17 mouse cellular contexts compared by ENCODE assay signal in genomic region chr3:68352961-68353360, GRCm38 (mm10).
A peak's percentile ranks its signal among the peaks of the same experiment; 100 is the strongest.
DNase-seq lines count a peak whose midpoint lies in the region; ATAC-seq lines count a peak whose summit lies in the region.
"Had no signal": no experiment of that assay in that cellular context is flagged by ENCODE, and none has a peak within 500 bp of the region (broad histone marks: within the 10 kb centered on the region; RNA-seq: fewer than 3 reads in every experiment).

No protein-coding gene starts in this region.

- H3K4me1 ChIP-seq in forebrain, embryonic 14.5 days (ENCODE audit: control insufficient read depth, insufficient read depth, low read length), result no peaks in the 10 kb centered on the region
- H3K4me1 ChIP-seq in forebrain, embryonic 10.5 days, result no peaks in the 10 kb centered on the region
- H3K4me1 ChIP-seq in forebrain, embryonic 16.5 days (replicated peaks; ENCODE audit: control insufficient read depth, insufficient read depth, low read length), result peaks cover 3% of the 10 kb centered on the region
- H3K4me1 ChIP-seq: heart, embryonic 10.5 days had no signal

- ATAC-seq in forebrain, embryonic 14.5 days, result peak; percentile 70; the same call in 1 of the 2 replicates
- peak; percentile 79 for ATAC-seq in forebrain, embryonic 16.5 days
- ATAC-seq: hindbrain, postnatal 0 days had no signal

- no peaks in the 10 kb centered on the region for H3K36me3 ChIP-seq in forebrain, embryonic 14.5 days (ENCODE audit: control insufficient read depth, insufficient read depth, low read length)
- no peaks in the 10 kb centered on the region for H3K36me3 ChIP-seq in forebrain, embryonic 10.5 days (replicated peaks)
- H3K36me3 ChIP-seq in forebrain, embryonic 16.5 days (ENCODE audit: control insufficient read depth, insufficient read depth), result no peaks in the 10 kb centered on the region
- H3K36me3 ChIP-seq: heart, embryonic 10.5 days; hindbrain, embryonic 13.5 days had no signal

- H3K27ac ChIP-seq in forebrain, embryonic 14.5 days (ENCODE audit: low read depth, low read length), result no peak overlapping the region
- no peak overlapping the region for H3K27ac ChIP-seq in forebrain, embryonic 10.5 days
- H3K27ac ChIP-seq in forebrain, embryonic 16.5 days (ENCODE audit: low read length), result 0 out of 2 replicates have a peak overlapping the region, but pooled peaks have one; percentile 18
- H3K27ac ChIP-seq: heart, embryonic 10.5 days; hindbrain, embryonic 13.5 days; hindbrain, postnatal 0 days had no signal

- no peak overlapping the region for H3K9ac ChIP-seq in forebrain, embryonic 14.5 days (ENCODE audit: low read length)
- no peak overlapping the region for H3K9ac ChIP-seq in forebrain, embryonic 16.5 days (replicated peaks; ENCODE audit: low read depth, low read length)
- H3K9ac ChIP-seq: hindbrain, embryonic 13.5 days had no signal

- H3K27me3 ChIP-seq in forebrain, embryonic 14.5 days (replicated peaks; ENCODE audit: control insufficient read depth, insufficient read depth, low read length), result no peaks in the 10 kb centered on the region
- H3K27me3 ChIP-seq in forebrain, embryonic 10.5 days (ENCODE audit: poor library complexity, severe bottlenecking), result no peaks in the 10 kb centered on the region
- H3K27me3 ChIP-seq in forebrain, embryonic 16.5 days (replicated peaks; ENCODE audit: control insufficient read depth, insufficient read depth, low read length), result no peaks in the 10 kb centered on the region
- H3K27me3 ChIP-seq: CH12.LX; hindbrain, embryonic 13.5 days had no signal

- peak; percentile 51 for DNase-seq in forebrain, embryonic 14.5 days (ENCODE audit: low spot score)
- DNase-seq in forebrain, embryonic 10.5 days (ENCODE audit: extremely low spot score, low spot score), result no peak
- DNase-seq in ES-CJ7 (ENCODE audit: low read depth, low spot score), result peak; percentile 36
- DNase-seq in R1 (ENCODE audit: low read depth, low spot score), result peak; percentile 44
- DNase-seq in MN1 (ENCODE audit: low spot score), result no peak
- DNase-seq in heart, postnatal 25 days (ENCODE audit: low spot score), result no peak
- DNase-seq: adrenal gland, postnatal 10 days; cerebellum, adult 11-12 months; cerebellum, adult 9-11 months; gastrocnemius, postnatal 10 days; heart, adult 18-20 months; heart, postnatal 10 days had no signal

- no peak overlapping the region for H3K4me3 ChIP-seq in forebrain, embryonic 14.5 days (ENCODE audit: low read depth, low read length)
- H3K4me3 ChIP-seq in forebrain, embryonic 10.5 days, result no peak overlapping the region
- H3K4me3 ChIP-seq in forebrain, embryonic 16.5 days (replicated peaks; ENCODE audit: low read length), result no peak overlapping the region
- H3K4me3 ChIP-seq: heart, embryonic 10.5 days; hindbrain, embryonic 13.5 days had no signal

- WGBS in forebrain, embryonic 14.5 days, result 78% methylated on average over 7 of the region's 7 CpGs
- 91% methylated on average over 7 of the region's 7 CpGs for WGBS in forebrain, embryonic 10.5 days
- WGBS in forebrain, embryonic 16.5 days, result 74% methylated on average over 7 of the region's 7 CpGs

- no peak overlapping the region for H3K4me2 ChIP-seq in forebrain, embryonic 14.5 days (ENCODE audit: low read length)
- no peak overlapping the region for H3K4me2 ChIP-seq in forebrain, embryonic 16.5 days (ENCODE audit: low read length)
- H3K4me2 ChIP-seq: hindbrain, embryonic 13.5 days had no signal

- H3K9me3 ChIP-seq in forebrain, embryonic 14.5 days (replicated peaks; ENCODE audit: control insufficient read depth, low read length), result no peaks in the 10 kb centered on the region
- no peaks in the 10 kb centered on the region; the same call in 1 of the 2 replicates for H3K9me3 ChIP-seq in forebrain, embryonic 10.5 days
- H3K9me3 ChIP-seq in forebrain, embryonic 16.5 days (ENCODE audit: control insufficient read depth, low read length), result peaks cover 3% of the 10 kb centered on the region; the same call in 1 of the 2 replicates
- H3K9me3 ChIP-seq: heart, embryonic 10.5 days had no signal

- intact Hi-C loops in heart, postnatal 25 days (cut with DNase I), result no loop called here

Comparison
In these comparisons a context has a peak if more than half of its experiments do, and no peak if none do; other contexts are left out.
1. DNase-seq: peak in forebrain, embryonic 14.5 days (single experiment), ES-CJ7 (single experiment) and R1 (single experiment); none in forebrain, embryonic 10.5 days (single experiment), MN1 (single experiment) and heart, postnatal 25 days (single experiment).